Mouse (Mus musculus) erythroid progenitor cell, adult 5-6 weeks (primary cell): ENCODE measurements around the gene Spats2. TPM values are rescaled to one million over a fixed set of nuclear protein-coding genes. Genes with fewer than 3 reads are reported as not detected.
A peak's percentile ranks its signal among the peaks of the same experiment; 100 is the strongest.
"Not testable (repeated sequence)": the region's sequence is repeated elsewhere in the genome, so short reads cannot be mapped to it uniquely, and the experiment has no call there.

Experiments used
- ATAC-seq: replicated peaks from 2 replicates; pipeline ENCODE4 v1.8.0; 2016; ENCODE audit warnings: moderate number of reproducible peaks, mild to moderate bottlenecking, moderate TSS enrichment, inconsistent platforms; ENCODE audit not compliant: poor library complexity, low FRiP score, severe bottlenecking
- total RNA-seq, 2 experiments: library from RNA; stranded (forward) in 1 of 2; stranded (reverse) in 1 of 2; fragments of 150-400 nt in 1 of 2; fragments of 186-747, 209-891 nt in 1 of 2; gene quantifications; 2 replicates each; pipeline versions ENCODE4 v1.2.3 to v1.2.4; 2015 to 2017; ENCODE audit warnings: low replicate concordance in 2 of 2

Gene Spats2
- total RNA-seq, 2 experiments from 2014 or later, result not detected

DNA sequence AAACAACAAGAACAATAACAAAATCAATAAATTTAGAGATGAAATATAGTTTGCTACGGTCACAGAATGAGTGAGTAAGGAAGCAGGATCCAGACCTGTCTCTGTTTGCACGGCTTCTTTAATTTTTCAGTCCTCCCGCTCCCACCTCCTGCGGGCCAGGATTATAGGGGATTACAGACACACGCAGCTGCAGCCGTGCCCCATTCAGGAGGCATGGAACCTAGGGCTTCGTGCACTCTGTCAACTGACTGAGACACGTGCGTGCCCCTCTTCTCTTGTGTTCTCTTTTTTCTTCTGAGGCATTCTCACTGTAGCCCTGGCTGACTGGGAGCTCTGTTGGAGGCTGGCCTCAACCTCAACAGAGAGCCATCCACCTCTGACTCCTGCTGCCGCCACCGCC lies 3.7 kb downstream of the Spats2 start:
- ATAC-seq, result no peak

DNA sequence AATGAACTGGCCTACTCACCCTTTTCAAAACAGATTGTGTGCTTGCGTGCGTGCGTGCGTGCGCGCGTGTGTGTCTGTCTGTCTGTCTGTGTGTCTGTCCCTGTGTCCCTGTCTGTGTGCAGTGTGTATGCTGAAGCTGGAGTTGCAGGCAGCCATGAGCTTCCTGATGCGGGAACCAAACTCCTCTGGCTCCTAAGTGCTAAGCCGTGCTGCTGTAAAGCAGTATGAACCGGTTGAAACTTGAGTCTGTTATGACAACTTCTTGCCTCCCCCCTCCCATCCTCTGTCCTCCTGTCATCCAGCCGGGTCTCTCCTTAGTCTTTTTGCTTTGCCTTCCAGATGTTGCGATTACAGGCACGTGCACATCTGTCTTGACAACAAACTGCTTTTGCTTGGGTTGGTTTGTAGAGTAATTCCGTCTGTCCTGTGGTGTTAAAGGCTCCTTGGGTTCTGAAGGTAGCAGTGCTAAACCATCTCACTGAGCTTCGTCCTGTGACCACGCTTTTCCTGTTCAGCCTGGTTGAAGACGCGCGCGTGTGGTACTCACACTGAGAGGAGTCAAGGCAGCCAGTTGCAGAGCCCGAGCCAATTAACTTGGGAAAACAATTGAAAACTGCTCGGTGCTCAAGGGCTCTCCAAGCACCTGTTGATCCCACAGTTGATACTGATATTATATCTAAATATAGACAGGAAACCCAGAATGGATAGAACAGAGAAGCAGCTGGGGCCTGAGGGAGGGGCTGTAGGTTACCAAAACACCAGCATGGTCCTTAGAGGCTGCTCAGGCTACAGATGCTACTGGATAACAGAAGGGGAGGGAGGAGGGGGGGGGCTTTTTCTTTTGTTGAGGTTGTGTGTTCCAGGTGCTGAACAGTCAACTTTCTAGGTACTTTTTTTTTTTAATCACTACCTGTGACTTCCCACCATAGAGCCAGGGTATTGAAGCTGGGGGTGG lies 4.5 kb downstream of the Spats2 start:
- ATAC-seq, result no peak

DNA sequence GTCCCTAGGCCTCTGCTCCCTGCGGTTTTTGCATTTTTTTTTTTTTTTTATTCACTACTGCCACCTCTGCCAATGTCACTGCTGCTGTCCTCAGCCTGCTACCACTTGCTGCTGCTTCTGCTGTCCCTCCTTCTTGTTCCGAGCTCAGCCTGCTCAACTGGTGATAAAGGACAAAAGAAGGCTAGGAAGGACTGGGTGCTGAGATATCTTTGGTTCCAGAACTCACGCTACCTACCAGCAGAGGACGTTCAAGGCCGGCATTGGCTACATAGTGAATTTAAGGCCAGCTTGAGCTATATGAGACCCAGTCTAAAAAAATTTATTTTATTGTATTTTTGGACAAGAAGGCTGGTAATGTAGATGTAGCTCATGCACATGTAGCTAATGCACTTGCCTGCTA lies 12.7 kb downstream of the Spats2 start:
- no peak for ATAC-seq

GRCm38 (mm10) chr15:99139669-99140068 lies 14.0 kb downstream of the Spats2 start:
- peak; percentile 60 for ATAC-seq

DNA sequence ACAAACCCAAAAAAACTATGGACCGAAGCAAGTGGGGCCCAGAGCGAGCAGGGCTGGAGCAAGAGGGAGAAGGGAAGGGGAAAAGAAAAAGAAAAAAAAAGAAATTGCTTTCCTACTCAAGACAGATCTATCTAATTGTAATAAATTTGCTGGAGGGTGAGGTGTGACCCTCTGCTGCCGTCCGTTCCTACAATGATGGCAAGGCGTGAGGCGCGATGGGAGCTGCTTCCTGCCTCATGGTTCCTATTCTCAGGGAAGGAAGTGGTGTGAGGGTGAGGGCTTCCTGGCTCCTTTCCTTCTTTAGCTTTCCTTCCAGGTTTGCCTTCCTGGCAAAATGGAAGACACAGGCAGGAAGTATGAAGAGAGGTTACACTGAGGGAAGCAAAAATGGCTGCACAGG lies 24.8 kb downstream of the Spats2 start:
- ATAC-seq, result no peak

GRCm38 (mm10) chr15:99151324-99151723 lies 25.6 kb downstream of the Spats2 start:
- ATAC-seq, result no peak

DNA sequence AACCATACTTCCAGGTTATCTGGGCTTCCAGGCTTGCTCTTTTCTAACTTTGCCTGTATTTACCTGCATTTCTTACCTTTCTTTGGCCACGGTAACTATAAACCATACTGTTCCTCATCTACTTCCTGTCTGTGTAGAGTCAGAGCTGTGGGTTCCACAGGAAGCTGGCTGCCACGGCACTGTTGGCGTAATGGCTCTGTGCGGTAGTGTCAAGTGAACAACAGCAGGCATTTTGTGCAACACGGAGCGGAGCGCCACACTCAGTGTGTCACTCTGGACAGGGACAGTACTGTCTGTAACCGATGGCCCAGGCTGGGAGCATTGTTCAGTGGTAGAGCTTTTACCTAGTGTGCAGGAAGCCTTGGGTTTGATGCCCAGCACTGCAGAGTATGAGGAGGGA lies 27.8 kb downstream of the Spats2 start:
- ATAC-seq, result no peak

- ATAC-seq, result not testable (repeated sequence)
Measured at GRCm38 (mm10) chr15:99154515-99154914, 28.8 kb downstream of the Spats2 start.

DNA sequence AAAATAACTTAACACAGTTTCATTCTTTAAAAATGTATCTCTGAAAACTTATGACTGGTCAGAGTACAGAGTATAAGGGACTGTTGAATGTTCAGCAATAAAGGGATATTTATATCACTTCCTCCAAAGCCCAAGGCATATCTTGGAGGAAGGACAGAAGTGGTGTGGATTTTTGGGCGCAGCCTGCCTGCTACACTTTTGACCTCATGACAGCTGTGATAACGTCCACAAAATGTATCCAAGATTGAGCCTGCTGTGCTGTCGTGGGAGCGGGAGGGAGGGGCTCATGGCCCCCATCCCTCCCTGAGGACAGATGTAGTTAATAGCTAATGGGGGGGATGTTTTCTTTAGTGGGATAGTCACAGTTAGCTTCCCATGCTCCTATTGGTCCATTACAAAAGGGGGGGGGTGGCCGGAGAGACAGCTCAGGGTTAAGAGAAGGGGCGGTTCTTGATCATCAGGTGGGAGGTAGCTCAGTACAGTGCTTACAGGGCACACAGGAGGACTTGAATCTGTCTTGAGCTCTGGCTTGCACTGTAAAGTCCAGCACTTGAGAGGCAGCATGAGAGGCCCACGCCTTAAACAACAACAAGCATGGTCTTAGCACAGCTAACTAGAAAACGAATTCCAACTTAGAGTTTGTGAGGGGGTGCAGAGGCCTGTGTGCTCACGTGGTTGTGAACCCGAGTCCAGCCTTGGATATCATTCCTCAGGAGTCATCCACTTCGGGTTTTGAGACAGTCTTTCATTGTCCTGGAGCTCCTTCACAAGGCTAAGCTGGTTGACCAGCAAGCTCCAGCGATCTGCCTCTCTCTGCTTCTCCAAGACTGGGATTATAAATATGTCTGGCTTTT lies 38.0 kb downstream of the Spats2 start:
- no peak for ATAC-seq

GRCm38 (mm10) chr15:99172131-99172530 lies 46.4 kb downstream of the Spats2 start:
- ATAC-seq, result no peak

- ATAC-seq, result no peak
Measured at GRCm38 (mm10) chr15:99179639-99180038, 53.9 kb downstream of the Spats2 start.

DNA sequence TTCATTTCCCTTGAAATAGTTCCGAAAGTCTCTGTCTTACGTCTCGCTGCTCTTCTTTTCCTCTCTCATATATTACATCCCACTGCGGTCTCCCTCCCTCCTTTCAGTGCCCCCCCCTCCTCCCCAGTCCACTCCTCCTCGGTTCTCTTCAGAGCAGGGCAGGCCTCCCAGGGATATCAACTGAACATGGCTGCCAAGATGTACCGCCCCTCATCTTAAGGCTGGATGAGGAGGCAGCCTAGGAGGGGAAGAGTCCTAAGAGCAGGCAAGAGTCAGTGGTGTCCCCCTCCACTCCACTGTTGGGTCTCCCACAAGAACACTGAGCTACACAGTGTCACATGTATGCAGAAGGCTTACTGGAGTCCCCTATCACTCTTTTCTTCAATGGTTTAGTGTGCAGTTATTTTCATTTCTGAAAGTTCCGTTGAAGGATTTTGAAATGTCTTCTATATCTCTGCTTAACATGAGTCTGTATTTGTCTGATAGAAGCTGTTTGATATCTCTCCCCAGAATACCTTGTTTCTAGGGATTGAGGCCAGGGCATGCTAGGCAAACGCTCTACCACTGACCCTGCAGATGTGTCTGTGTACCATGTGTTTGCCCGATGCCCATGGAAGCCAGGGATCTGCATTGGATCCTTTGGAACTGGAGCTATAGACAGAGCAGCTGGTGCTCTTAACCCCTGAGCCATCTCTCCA lies 58.6 kb downstream of the Spats2 start:
- no peak for ATAC-seq

GRCm38 (mm10) chr15:99194358-99194757 lies 68.6 kb downstream of the Spats2 start:
- ATAC-seq, result no peak

DNA sequence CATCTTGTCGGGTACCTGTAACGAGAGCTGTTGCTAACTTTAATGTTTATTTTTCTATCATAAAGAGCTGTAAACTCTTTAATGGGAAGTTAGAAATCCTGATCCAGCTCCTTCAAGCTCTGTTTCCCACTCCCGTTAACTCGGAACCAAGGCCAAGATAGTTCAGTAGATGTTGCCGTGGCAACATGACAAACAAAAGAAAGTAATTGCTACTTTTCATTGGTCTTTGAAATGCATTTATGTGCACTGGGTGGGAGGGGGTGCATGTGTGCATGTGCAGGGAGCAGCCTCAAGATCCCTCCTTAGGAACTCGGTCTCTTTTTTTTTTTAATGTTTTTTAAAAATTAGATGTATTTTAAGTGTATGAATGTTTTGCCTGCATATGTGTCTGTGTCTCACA lies 69.3 kb downstream of the Spats2 start:
- no peak for ATAC-seq

DNA sequence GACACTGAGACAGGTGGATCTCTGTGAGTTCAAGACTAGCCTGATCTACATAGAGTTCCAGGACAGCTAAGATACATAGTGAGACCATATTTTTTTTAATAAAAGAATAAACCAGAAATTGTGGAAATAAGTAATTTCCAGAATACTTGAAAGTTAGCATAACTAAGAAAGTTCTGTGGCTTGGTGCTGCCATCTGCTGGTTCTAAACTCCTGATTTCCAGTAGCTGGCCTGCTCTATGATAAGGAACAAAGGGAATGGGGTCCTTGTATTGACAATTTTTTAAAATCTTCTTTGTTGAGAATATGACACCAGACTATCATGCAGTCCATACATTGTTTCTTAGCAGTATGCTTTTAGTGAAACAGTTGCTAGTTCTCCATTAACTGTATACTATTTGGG lies 73.0 kb downstream of the Spats2 start:
- no peak for ATAC-seq

DNA sequence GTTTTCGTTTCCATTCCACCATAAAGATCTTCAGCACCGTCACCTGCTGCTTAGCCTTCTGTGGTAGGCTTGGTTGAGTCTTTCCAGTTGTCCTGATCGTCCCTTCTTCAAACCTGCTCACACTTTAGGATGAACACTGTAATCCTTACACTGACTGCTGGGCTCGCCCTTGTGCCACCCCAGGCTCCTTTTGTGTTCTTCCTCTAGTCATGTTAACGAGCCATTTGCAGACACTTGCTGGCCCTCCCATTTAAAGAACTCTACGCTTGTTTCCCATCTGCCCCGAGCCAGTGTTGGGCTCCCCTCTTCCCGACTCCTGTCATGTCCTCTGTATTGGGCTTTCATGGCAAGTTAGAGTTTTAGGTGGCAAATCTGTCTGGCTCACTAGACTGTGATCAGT lies 80.2 kb downstream of the Spats2 start:
- ATAC-seq, result no peak

DNA sequence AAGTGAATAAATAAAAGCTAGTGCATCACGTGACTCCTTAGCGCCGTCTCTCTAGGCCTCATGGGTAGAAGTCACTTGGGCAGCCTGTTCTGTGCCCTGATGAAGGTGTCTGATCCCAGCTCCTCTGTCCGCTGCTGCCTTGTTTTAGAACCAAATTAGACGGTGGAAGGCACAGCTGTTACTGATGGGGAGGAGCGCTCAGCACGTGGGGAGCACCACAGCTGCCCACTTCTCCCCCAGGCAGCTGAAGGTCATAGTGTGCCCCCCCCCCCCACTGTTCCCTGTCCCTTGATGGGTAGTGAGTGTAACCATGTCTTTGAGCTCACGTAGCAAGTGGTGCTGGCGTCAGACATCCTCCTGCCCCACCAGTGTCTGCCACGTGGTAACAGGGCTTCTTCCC lies 87.5 kb downstream of the Spats2 start:
- ATAC-seq, result no peak

- no peak for ATAC-seq
Measured at GRCm38 (mm10) chr15:99214941-99215340, 89.2 kb downstream of the Spats2 start.

GRCm38 (mm10) chr15:99215741-99216463 lies 90.2 kb downstream of the Spats2 start:
- ATAC-seq, result no peak

GRCm38 (mm10) chr15:99217630-99218029 lies 91.9 kb downstream of the Spats2 start:
- no peak for ATAC-seq
